Mouse (Mus musculus) testis, adult 2 months (tissue): ENCODE results near the gene Fstl4.

Source experiments
- CTCF ChIP-seq: fragments of 200-500 bp; IDR thresholded peaks from 2 replicates; pipeline ENCODE4 v1.5.1; 2012; ENCODE audit warnings: low read depth, mild to moderate bottlenecking, inconsistent platforms, low read length, moderate library complexity; ENCODE audit not compliant: control insufficient read depth, insufficient read depth, insufficient replicate concordance
- POLR2A ChIP-seq: fragments of 200-500 bp; IDR thresholded peaks from 2 replicates; pipeline ENCODE4 v1.6.1; 2012; ENCODE audit warnings: low read depth, mild to moderate bottlenecking, inconsistent platforms, low read length, moderate library complexity; ENCODE audit not compliant: control insufficient read depth

GRCm38 (mm10) chr11:52773073-52773472 lies 8.6 kb downstream of the Fstl4 start:
- TF ChIP-seq POLR2A (no peak), CTCF (no peak)
